Mouse (Mus musculus) frontal cortex, postnatal 25 days (tissue): ENCODE results near the gene Il13.

Experiments
- DNase-seq, 2 experiments: peaks; one replicate each; pipeline ENCODE4 v3.0.0; 2022; ENCODE audit warnings: low spot score in 2 of 2

Gene Il13

GRCm38 (mm10) chr11:53632122-53632733 is 2.3 kb downstream of the Il13 start:
- DNase-seq = no peak

GRCm38 (mm10) chr11:53627859-53628258 is 6.6 kb downstream of the Il13 start:
- peak; percentile 59 to 80 for DNase-seq

DNA sequence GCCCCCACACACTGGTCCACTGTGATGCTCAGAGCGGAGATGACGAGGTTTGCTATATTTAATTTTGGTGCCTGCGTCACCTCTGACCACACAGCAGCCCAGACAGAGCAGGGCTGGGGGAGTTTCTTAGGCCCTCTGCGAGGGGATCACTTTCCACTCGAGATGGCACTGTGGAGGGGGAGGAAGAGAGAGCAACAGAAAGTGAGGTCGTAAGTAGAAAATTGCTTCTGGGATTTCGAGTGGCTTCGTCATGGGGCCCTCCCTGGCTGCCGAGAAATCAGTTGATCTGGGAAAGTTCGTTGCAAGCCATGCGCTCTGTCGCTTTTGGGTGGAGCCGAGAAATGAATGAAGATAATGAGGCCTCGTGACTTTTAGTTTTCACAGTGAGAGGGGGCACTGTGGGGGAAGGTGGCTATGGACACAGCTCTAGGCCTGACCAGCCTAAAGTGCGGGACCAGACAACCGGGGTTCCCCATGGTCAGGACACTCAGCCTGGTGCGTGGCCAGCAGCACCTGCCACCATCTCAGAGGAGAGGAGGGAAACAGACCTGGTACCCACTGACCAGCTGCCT is 7.6 kb downstream of the Il13 start:
- DNase-seq = no peak

DNA sequence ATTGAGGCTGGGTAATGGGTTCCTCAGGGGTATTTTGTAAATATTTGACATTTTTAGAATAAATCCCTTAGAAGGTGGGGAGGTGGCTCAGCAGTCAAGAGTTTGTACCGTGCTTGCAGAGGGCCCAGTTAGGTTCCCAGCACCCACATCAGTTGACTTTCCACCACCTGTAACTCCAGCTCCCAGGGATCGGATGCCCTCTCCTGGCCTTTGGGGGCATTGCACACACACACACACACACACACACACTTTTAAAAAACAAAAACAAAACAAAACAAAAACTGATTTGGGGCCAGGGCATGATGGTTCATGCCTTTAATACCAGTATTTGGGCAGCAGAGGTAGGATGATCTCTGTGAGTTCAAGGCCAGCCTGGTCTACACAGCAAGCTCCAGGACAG is 10.4 kb downstream of the Il13 start:
- DNase-seq = no peak

DNA sequence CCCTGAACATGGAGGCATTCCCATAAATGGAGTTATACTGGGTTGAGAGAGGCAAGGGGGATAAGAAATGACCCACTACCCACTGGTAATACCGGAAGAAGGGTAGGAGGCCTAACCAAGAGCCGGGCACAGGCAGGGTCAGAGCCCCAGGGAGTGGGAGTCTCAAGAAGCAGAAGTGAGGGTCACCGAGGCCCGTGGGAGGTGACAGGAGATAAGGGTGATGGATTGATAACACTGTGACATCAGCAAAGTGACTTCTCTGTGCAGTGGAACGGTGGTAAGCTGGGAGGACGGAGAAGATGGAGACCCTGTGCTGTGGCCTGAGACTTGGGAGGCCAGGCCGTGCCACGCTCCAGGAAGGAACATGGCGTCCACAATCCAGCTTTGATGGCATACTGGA is 10.9 kb downstream of the Il13 start:
- no peak for DNase-seq

DNA sequence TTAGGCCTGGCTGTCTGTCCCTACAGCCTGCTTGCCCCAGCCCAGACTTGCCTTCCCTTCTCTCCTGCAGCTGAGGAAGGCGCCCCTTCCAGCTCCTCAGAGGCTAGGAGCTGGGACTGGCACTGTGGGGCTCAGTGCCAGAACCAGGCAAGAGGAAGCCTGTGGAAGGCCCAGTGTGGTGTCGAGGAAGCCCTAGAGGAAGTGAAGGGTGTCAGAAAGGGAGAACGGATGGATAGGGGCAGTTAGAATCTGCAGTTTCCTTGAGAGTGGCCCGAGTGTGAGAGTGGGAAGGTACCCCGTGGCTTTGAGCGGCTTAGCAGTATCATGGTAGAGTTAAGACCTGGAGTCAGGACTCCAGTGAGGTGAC is 12.1 kb downstream of the Il13 start:
- no peak for DNase-seq

DNA sequence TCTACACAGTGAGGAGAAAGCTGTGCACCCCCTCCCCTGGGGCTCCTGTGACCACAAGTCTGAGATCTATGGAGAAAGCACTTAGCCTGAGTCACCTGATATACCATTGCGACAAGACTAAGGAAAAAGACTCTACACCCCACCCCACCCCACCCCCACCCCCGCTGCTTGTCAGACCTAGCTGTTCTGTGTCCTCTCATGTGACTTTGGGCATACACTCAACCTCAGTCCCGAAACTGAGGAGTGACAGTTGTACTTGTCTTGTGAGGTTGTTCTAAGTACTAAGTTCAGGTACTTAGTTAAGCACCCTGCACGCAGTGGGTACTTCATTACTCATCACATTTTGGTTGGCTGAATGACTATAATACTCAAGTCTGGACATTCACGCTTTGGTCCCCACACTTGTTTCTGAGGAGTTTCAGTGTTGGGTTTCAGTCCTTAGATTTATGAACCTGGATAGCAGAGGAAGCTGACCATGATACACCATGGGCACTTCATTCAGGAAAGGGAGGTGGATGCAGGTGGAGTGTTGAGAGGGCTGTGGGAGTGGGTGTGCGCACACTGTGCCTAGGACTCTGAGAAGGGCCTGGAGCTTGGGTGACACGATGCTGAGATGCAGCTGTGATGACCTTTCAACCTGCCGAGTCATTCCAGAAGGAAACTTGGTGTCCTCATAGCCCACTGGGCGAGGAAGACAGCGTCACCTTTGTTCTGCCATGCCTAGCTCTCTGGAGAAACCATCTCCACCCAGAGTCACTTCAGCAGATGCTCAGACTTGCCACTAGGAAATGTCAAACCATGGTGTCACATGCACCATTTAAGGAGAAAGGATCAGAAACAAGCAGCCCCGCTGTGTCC is 12.7 kb downstream of the Il13 start:
- DNase-seq = no peak

DNA sequence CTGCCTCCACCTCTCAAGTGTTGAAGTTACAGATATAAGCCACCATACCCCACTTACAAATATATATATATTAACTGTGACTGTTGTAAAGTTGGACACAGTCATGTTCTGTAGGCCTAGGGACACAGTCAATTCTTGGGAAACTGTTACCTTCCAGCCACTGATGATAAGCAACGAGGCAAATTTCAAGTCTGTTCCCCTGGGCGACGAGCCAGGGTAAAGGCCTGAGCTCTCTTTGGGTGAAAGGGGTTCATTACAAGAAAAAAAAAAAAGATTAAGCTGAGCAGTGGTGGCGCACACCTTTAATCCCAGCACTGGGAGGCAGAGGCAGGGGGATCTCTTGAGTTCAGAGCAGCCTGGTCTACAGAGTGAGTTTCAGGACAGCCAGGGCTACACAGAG is 14.4 kb downstream of the Il13 start:
- no peak for DNase-seq

DNA sequence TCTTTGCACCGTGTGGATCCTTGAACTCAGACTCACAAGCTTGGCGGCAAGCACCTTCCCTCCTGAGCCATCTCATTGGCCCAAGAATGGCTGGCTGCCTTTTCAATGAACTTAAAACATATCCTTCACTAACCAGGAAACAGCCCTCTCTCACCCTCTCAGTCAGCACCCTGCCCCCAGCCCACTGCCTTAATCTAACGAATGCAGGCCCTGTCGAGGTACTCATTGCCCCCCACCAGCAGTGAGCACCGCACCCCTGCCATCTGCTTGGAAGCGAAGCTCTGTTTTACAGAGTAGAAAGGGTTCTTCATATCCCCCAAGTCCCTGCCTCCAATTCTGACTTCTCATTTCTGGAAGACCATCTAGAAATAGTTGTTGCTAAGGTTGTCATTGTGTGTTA is 15.1 kb downstream of the Il13 start:
- DNase-seq = no peak

GRCm38 (mm10) chr11:53618619-53619198 is 15.8 kb downstream of the Il13 start, which contains the start of gene Il4:
Il4 (minus strand) TSS chr11:53618669.
- DNase-seq = no peak

GRCm38 (mm10) chr11:53617562-53618109 is 16.9 kb downstream of the Il13 start:
- no peak for DNase-seq

DNA sequence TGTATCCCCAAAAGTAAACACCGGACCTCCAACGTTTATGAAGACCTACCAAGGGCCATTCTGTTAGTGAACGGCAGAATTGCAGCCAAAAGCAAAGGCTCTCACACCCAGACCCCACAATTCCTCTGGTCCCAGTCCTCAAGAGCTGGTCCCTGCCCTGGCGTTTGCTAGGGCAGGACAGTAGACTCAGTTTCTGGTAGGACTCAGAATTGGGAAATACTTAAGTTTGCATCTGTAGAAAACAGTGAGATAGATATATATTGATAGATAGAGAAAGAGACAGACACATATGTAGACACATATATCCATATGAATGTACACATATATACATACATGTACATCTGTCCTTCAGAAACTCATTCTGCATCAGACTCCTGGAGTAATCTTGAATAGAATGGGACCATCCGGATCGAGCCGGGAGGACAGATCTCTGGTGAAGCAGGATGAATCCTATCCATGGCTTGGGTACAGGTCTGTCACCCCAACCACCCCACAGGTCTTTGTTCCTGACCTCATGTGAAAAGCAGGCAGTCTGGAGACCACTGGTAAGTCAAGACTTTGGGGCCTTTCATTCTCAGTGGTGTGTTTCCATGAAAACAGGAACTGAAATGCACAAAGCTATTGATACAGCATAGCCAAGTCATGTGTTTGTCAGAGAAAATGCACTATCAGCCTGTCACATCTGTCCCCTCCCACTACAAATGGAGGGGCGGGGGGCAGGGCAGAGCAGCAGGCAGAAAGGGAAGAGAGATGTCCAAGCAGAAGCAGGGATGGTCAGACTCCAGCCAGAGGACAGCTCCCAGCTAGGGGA is 17.5 kb downstream of the Il13 start:
- DNase-seq = no peak

DNA sequence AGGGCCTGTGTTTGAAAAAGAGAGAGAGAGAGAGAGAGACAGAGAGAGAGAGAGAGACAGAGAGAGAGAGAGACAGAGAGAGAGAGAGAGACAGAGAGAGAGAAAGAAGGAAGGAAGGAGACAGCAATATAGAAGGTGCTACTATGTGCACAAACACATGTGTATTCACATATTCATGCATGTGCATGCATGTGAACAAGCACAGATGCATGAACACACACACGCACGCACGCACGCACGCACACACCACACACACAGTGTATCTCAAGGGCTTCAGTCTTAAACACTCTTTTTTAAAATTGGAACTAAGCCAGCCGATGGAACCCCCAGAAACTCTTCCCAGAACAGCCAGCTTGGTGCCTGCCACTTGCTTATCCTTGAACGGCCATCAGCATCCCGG is 18.9 kb downstream of the Il13 start:
- DNase-seq = no peak

DNA sequence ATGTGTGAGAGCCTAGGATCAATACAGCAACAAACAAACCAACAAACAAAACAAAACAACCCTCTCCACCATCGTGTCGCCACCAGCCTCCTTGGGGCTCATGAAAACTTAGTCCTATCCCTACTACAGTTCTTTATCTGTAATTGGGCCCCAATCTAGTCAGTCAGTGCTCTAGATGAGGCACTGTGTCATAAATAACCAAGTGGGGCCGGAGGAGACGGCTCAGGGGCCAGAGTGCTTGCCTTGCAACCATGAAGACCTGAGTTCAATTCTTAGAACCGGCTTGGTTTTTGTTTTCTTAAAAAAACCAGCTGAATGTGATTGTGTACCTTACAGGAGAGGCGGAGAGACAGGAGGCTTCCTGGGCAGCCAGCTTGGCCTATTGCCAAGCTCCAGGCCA is 19.3 kb downstream of the Il13 start:
- DNase-seq = no peak

DNA sequence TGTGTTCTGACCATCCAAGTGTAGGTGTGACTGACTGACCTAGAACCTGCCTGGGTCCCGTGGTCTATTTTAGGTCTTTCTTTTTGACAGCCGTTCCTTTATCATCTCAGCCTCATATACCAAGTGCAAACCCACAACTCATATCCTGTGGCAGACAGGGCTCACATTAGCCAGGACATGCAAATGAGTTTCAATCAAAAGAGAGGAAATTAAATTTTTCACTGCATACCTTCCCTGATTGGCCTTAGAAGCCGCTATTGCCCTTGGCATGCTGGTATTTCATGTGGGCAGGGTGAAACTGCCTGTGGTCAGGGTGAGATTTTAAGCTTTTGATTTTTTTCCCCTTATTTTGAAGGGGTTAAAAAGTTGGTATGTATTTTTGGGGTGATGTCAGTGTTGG is 24.8 kb downstream of the Il13 start:
- no peak for DNase-seq

GRCm38 (mm10) chr11:53609231-53609630 is 25.3 kb downstream of the Il13 start:
- no peak for DNase-seq

DNA sequence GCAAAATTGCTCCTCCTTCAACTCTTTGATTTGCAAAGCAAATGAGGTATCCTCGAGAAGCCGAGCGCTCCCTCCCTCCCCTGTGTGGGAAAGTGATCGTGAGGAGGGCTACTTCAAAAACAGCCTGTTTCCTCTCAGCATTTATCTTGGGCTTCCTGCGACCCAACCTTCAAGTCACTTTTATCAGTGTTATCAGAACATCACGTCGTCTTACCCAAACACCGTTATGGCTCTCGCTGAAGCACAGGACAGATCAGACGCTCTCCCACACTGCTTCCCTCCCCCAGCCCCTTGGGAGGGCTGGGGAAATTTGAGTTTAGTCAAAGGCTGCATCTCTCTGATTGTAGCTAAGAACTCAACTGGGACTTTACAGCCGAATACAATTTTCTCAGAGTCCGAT is 28.9 kb downstream of the Il13 start:
- DNase-seq = no peak

DNA sequence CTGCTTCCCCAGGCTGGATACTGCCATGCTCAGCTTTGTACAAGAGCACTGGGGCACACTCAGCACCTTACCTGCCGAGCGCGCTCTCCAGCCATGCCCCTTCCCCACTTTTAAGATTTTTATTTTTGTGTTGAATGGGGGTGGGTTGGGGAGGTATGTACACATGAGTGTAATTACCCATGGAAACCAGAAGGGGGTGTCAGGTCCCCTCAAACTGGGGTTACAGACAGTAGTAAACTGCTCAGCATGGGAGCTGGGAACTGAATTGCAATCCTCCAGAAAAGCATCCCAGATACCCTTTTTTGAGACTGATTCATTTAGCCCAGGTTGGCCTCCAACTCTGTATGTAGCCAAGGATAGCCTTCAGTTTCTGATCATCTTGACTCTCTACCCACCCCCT is 29.5 kb downstream of the Il13 start:
- no peak for DNase-seq

DNA sequence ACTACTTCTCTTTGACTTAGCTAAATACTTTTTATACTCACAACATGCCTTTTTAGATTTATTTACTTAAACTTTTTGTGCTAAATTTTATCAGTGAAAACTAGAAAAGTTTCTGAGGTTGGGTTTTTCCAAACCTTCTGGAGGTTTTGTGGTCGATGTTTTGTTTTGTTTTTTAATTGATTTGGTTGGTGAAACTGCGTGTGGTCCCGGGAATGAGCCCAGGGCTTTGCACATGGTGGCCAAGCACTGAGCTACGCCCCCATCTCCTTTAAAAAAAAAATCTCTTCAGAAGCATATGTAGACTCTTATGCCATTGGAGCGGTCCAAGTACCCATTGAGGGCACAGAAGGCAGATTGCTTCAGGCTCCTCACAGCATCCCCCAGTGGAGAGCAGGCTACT is 43.4 kb downstream of the Il13 start:
- DNase-seq = no peak

DNA sequence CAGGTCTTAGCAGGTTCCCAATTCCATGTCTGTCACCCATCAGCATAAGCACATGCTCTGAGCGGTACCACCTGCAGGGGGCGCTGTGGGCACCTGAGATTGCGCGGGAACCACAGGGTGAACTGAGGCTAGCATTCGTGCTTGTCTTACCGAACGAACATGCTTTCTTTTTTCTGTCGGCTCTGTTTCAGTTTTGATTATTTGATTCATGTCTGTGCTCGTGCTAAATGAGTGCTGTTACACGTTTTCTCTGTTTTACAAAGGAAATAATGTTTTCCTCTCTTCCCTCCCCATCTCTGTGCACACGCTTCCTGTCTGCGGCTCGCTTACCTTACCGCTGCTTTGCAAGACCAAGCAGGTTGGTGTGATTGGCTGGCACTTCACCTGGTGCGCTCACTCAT is 44.1 kb downstream of the Il13 start:
- DNase-seq = peak; percentile 27 to 29

DNA sequence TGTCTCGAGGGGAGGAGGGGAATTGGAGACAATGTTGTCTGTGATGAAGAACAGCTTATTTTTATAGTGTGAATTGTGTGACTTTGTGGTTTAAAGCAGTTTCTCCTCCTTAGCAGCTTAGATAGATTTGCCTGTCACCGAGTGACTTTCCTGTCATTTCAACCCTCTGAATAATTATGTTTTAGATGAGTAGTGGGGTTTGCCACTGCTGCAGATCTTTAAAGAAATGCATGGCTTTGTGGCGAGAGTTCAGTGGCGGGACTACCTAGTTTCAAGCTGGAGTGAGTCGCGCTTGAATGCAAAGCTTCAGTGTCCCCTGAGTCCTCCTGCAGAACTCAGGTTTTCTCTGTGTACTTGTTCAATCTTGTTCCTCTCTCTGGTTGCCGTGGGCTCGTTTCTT is 46.2 kb downstream of the Il13 start:
- no peak for DNase-seq

DNA sequence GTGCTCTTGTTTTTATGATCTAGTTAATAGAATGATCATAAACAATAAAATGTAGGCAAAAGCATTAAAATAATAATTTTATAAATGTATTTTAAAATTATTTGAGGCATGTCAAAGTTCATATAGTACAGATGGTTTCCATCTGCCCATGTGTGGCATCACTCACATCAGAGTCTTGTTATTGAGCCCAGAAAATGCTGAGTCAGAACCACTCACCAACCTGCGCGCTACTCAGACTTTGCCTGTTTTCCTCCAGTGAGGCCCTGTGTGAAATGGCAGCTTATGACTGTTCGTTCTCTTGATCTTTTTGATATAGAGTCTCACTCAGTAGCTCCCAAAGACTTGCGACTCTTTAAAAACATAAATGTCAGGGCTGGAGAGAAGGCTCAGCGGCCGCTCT is 49.0 kb downstream of the Il13 start:
- no peak for DNase-seq
